Mouse (Mus musculus) forebrain, embryonic 11.5 days (tissue): ENCODE data around the gene Unc80. TPM values are rescaled to one million over a fixed set of nuclear protein-coding genes. Genes with fewer than 3 reads are reported as not detected.

Experiments
- ATAC-seq: fragments of 200-750 bp; cut with Nextera tagmentation; replicated peaks from 2 replicates; pipeline ENCODE4 v1.8.0; 2017; ENCODE audit warnings: moderate TSS enrichment; ENCODE audit not compliant: low FRiP score
- DNase-seq: peaks from one replicate; pipeline ENCODE4 v3.0.0-alpha.2; 2017; ENCODE audit warnings: low spot score
- H3K27ac ChIP-seq: fragments of 300-500 bp; sonication (generic); 2 replicates; pipeline ENCODE4 v1.5.1; 2014; ENCODE audit warnings: low read depth, low read length
- H3K27me3 ChIP-seq: fragments of 300-500 bp; sonication (generic); 2 replicates; pipeline ENCODE4 v1.6.1; 2014; ENCODE audit warnings: mild to moderate bottlenecking, low read length, mixed read lengths; ENCODE audit not compliant: control insufficient read depth, insufficient read depth
- H3K36me3 ChIP-seq: fragments of 300-500 bp; sonication (generic); 2 replicates; pipeline ENCODE4 v1.6.1; 2014; ENCODE audit warnings: mild to moderate bottlenecking, low read length, moderate library complexity, mixed read lengths; ENCODE audit not compliant: control insufficient read depth, insufficient read depth
- H3K4me1 ChIP-seq: fragments of 300-500 bp; sonication (generic); replicated peaks from 2 replicates; pipeline ENCODE4 v1.6.1; 2014; ENCODE audit warnings: low read length, mixed read lengths; ENCODE audit not compliant: control insufficient read depth, insufficient read depth
- H3K4me2 ChIP-seq: fragments of 300-500 bp; sonication (generic); 2 replicates; pipeline ENCODE4 v1.6.1; 2014; ENCODE audit warnings: low read depth, mild to moderate bottlenecking, low read length, moderate library complexity, mixed read lengths; ENCODE audit not compliant: severe bottlenecking
- H3K4me3 ChIP-seq: fragments of 300-500 bp; sonication (generic); 2 replicates; pipeline ENCODE4 v1.5.1; 2014; ENCODE audit warnings: low read depth, low read length
- H3K9ac ChIP-seq: fragments of 300-500 bp; sonication (generic); 2 replicates; pipeline ENCODE4 v1.6.1; 2014; ENCODE audit warnings: low read length
- H3K9me3 ChIP-seq: fragments of 300-500 bp; sonication (generic); 2 replicates; pipeline ENCODE4 v1.6.1; 2016; ENCODE audit warnings: low read length, mixed read lengths; ENCODE audit not compliant: control insufficient read depth
- WGBS: fragments of 180-500 bp; shearing (Covaris S2); extraction: QIAGEN DNeasy Blood & Tissue Kit; methylation state at CpG from one replicate; pipeline ENCODE4 v1.1.7; 2014; 5-methylcytosine and 5-hydroxymethylcytosine counted together
- polyA plus RNA-seq: library from polyadenylated mRNA; unstranded; fragments of >200 nt; fragmentation: Nextera tagmentation; extraction: Ambion mirVana; gene quantifications from 2 replicates; pipeline ENCODE4 v1.2.1, GENCODE M21; 2014

Gene Unc80
- polyA plus RNA-seq, 1 experiment from 2014 or later = 0.69 TPM

DNA sequence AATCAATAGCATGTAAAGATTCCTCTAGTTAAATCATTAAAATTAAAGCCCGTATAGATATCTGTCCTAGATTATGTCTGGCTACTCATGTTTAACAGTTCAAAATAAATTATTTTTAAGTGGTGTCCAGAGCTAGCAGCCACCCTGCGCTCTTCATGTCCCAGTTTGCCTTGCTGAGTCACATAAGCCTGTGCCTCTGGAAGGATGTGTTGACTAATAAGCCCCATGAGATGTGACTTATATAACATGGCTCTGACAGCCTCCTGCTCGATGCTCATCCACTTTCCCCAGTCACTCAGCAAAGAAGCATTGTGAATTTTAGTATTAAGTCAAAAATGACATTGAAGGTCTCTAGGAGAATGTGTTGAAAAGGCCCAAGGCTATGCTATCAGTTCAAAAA, 10.4 kb upstream of the Unc80 start:
- Histone ChIP-seq H3K36me3 (no peaks in the 10 kb centered on the region), H3K27ac (no peak overlapping the region), H3K9me3 (no peaks in the 10 kb centered on the region), H3K4me3 (no peak overlapping the region), H3K4me1 (no peaks in the 10 kb centered on the region), H3K27me3 (no peaks in the 10 kb centered on the region), H3K9ac (no peak overlapping the region), H3K4me2 (no peak overlapping the region)
- DNase-seq = no peak
- ATAC-seq = no peak
- WGBS = 92% methylated on average over 3 of the region's 3 CpGs

DNA sequence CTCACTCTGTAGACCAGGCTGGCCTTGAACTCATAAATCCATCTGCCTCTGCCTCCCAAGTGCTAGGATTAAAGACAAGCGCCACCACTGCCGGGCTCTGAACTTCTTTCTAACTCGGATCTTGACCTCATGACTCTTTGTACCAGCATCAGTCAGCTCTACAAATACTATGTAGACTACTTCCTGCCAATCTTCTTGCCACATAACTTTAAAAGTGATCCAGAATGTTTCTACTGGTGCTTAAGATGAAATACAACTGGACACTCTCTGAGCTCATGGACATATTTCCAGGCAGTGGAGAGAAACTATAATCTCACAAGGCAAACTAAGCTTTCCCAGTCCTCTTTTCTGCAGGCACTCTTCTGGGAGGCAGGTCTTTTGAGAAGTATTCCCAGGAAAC, 8.8 kb upstream of the Unc80 start:
- WGBS = 77% methylated on average over 3 of the region's 3 CpGs

DNA sequence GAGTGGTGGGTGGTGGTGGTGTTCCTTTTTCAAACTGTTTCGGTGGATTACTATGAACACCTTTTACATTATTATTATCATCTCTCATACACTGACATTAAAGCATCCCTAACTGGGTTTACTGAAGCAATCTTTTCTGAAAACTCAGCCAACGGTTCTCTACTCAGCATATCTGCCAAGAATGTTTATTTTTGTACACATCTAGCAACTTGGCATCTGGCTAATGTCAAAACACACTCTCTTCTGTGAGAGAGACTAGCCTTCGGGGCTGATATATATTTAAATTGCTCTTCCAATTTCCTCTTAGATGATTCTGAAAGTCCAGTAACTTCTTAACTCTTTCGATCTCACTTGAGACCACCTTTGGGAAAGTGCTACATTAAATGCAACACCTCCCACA, 7.3 kb upstream of the Unc80 start:
- 87% methylated on average over 4 of the region's 4 CpGs for WGBS
- Histone ChIP-seq H3K4me2 (no peak overlapping the region), H3K27ac (no peak overlapping the region), H3K27me3 (no peaks in the 10 kb centered on the region), H3K4me1 (no peaks in the 10 kb centered on the region), H3K9ac (no peak overlapping the region), H3K4me3 (no peak overlapping the region), H3K36me3 (no peaks in the 10 kb centered on the region), H3K9me3 (no peaks in the 10 kb centered on the region)
- DNase-seq = no peak
- no peak for ATAC-seq

More for the DNA sequence above, 8.8 kb upstream of the Unc80 start:
- Histone ChIP-seq H3K27ac (no peak overlapping the region), H3K4me2 (no peak overlapping the region), H3K4me1 (no peaks in the 10 kb centered on the region), H3K36me3 (no peaks in the 10 kb centered on the region), H3K27me3 (no peaks in the 10 kb centered on the region), H3K4me3 (no peak overlapping the region), H3K9me3 (no peaks in the 10 kb centered on the region), H3K9ac (no peak overlapping the region)
- DNase-seq (no peak), ATAC-seq (no peak)

DNA sequence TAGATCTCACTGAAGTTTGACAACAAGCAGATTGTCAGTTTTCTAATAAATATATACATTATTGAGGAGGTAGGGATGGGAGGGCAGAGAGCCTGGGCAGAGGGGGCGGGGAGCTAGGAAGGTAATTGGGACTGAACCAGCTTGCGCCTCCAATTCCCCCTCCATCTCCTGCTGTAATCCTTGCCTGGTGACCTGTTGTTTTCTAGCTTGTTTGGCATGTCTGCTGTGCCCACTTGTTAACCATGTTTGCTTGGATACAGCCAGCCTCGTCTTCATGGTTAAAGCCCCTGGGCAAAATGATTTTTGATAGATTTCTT, 495 bp downstream of the Unc80 start:
- ATAC-seq (peak; percentile 45; the same call in 1 of the 2 replicates), DNase-seq (no peak)
- H3K4me2 ChIP-seq = peak overlapping the region; percentile 76
- H3K4me3 ChIP-seq = peak overlapping the region; percentile 44
- 3% methylated on average over 3 of the region's 3 CpGs for WGBS
- H3K27me3 ChIP-seq = no peaks in the 10 kb centered on the region
- no peak overlapping the region for H3K27ac ChIP-seq
- H3K9ac ChIP-seq = peak overlapping the region; percentile 65
- H3K36me3 ChIP-seq = no peaks in the 10 kb centered on the region
- no peaks in the 10 kb centered on the region for H3K9me3 ChIP-seq
- H3K4me1 ChIP-seq = 0 out of 2 replicates have a peak, but pooled peaks cover 2% of the 10 kb centered on the region

DNA sequence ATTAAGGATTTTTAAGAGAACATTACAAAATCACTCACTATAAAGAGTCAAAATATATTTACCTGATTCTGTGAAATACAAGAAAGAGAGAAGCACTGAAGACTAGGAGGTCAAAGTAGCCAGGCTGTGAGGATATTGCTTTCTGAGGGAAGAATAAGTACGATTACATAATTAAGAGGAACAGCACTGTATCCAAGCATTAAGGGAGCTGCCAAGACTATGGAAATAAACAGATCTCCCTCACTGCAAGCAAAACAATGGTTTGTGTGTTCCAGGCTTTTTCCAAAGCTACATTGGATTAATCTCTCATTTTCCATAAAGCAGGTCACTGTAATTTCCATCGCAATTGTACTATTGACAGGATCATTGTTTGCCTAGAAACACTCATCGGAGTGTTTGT, 14.6 kb downstream of the Unc80 start:
- DNase-seq (no peak), ATAC-seq (no peak)
- whole genome bisulfite sequencing = 89% methylated on average over 3 of the region's 3 CpGs
- no peaks in the 10 kb centered on the region for H3K27me3 ChIP-seq
- no peak overlapping the region for H3K4me2 ChIP-seq
- H3K9me3 ChIP-seq = no peaks in the 10 kb centered on the region
- H3K9ac ChIP-seq = no peak overlapping the region
- H3K36me3 ChIP-seq = no peaks in the 10 kb centered on the region
- H3K4me3 ChIP-seq = no peak overlapping the region
- H3K27ac ChIP-seq = no peak overlapping the region
- no peaks in the 10 kb centered on the region for H3K4me1 ChIP-seq

DNA sequence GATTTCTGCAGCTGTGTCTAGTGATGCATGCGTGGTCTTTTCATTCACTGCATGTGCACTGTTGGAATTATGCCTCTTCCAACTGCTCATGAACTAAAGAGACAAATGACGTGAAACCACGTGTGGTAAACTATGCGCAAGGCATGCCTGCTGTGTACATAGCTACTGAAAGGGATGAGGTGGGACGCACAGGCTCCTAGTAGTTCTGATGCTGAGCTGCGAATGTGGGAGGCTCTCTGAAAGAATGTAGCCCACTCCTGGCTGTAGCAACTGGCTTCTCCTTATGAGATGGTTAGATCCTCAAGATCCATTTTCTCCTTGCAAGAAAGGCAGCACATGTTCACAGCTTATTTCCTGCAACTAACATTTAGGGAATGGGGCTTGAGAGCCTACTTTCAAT, 24.9 kb downstream of the Unc80 start:
- Histone ChIP-seq H3K4me2 (no peak overlapping the region), H3K9ac (no peak overlapping the region), H3K9me3 (no peaks in the 10 kb centered on the region), H3K27ac (no peak overlapping the region), H3K36me3 (no peaks in the 10 kb centered on the region), H3K4me3 (no peak overlapping the region), H3K4me1 (no peaks in the 10 kb centered on the region; the same call in 1 of the 2 replicates), H3K27me3 (no peaks in the 10 kb centered on the region)
- 47% methylated on average over 6 of the region's 6 CpGs for WGBS
- peak; percentile 61; the same call in 1 of the 2 replicates for ATAC-seq
- no peak for DNase-seq

DNA sequence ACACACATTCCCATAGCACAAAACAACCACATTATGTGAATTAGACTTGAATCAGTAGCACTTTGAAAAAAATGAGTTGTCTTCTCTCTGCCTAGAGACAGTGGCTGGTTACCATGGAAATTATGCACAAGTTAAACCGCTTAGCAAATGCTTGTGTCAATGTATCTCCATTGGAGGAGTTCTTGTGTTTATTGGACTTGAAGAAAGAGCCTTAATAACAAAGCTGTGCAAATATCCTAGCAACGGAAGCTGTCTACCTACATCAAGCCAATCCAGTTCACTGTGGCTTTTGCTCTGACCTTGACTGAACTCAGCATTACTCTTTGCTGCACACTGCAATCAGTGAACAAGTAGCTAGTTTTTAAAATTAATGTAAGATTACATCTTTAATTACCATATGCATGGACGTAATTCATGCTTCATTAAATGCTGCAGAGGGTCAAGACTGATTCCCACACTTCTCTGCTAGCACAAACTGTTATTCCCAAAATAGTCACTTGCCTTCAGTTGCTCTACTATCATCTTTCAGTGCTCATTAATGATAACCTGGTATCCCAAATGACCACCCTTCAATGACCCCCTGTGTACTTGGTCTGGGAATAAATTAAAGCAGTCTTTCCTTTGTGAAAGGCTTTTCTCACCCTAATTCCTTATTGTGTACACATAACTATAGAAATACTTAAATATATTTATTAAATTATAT, 27.3 kb downstream of the Unc80 start:
- peak; percentile 67 for ATAC-seq
- 39% methylated on average over 3 of the region's 3 CpGs for WGBS
- H3K9me3 ChIP-seq = no peaks in the 10 kb centered on the region

DNA sequence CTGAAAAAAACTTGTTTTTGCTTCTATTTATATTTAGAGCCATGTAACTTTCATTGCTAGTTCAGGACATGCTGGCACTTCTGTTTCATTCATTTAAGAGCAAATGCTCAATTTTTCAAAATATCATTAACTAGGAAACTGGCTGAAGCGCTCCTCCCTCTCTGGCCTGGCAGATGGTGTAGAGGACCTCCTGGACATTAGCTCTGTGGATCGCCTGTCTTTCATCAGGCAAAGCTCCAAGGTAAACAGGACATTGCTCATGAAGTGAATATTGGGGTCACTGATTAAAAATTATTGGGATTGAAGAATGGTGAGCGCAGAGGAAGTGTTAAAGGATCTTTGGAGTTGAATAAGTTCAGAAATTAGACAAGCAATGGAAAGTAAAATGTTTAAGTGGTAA, 82.6 kb downstream of the Unc80 start:
- no peak for ATAC-seq
- 92% methylated on average over 3 of the region's 3 CpGs for WGBS
- no peaks in the 10 kb centered on the region for H3K36me3 ChIP-seq

More for the DNA sequence above, 27.3 kb downstream of the Unc80 start:
- Histone ChIP-seq H3K36me3 (no peaks in the 10 kb centered on the region), H3K27me3 (no peaks in the 10 kb centered on the region), H3K27ac (no peak overlapping the region), H3K4me2 (no peak overlapping the region), H3K4me1 (no peaks in the 10 kb centered on the region; the same call in 1 of the 2 replicates), H3K9ac (no peak overlapping the region), H3K4me3 (no peak overlapping the region)
- no peak for DNase-seq

DNA sequence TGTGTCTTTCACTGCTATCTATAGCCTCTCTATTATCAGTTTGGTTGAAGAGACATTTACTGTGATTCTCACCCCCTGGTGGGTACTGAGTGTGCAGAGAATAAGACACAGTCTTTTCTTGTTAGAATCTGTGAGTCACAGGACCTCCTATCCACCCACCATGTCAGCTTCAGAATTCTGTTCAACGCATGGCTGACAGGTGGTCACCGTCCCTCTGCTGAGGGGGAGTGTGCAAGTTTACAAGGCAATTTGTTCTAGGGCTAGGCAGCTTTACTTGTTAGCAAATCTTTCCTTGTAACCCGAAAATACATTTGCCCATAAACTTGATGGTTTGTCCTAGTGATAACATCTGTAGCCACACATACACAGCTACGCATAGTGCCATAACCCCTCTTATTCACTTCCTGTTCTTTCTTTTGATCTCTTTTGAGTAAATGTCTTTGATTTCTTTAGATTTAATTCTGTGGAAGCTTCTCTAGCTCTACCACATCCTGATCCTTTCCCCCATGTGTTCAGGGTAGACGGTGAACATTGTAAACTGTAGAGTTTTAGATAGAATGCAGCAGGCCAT, 84.3 kb downstream of the Unc80 start:
- no peak for ATAC-seq
- no peaks in the 10 kb centered on the region for H3K36me3 ChIP-seq
- no peak overlapping the region for H3K27ac ChIP-seq
- no peak for DNase-seq
- H3K27me3 ChIP-seq = no peaks in the 10 kb centered on the region
- no peaks in the 10 kb centered on the region for H3K4me1 ChIP-seq
- no peak overlapping the region for H3K4me2 ChIP-seq
- H3K9ac ChIP-seq = no peak overlapping the region
- 80% methylated on average over 5 of the region's 5 CpGs for WGBS
- no peak overlapping the region for H3K4me3 ChIP-seq
- H3K9me3 ChIP-seq = no peaks in the 10 kb centered on the region

More for the DNA sequence above, 82.6 kb downstream of the Unc80 start:
- no peaks in the 10 kb centered on the region for H3K4me1 ChIP-seq
- no peak overlapping the region for H3K27ac ChIP-seq
- DNase-seq = no peak
- H3K27me3 ChIP-seq = no peaks in the 10 kb centered on the region
- no peak overlapping the region for H3K4me2 ChIP-seq
- no peaks in the 10 kb centered on the region for H3K9me3 ChIP-seq
- H3K4me3 ChIP-seq = no peak overlapping the region
- H3K9ac ChIP-seq = no peak overlapping the region
